Mouse (Mus musculus) gastrocnemius, postnatal 25 days (tissue): Measurements from ENCODE around the gene Eif4h. TPM values are rescaled to one million over a fixed set of nuclear protein-coding genes. Genes with fewer than 3 reads are reported as not detected.
A peak's percentile ranks its signal among the peaks of the same experiment; 100 is the strongest.

Experiments
- DNase-seq: peaks from one replicate; pipeline ENCODE4 v3.0.0; 2022
- long read RNA-seq, 2 experiments: library from polyadenylated mRNA; stranded (forward); transcript quantifications; one replicate each; pipeline ENCODE4 v2.0.0; 2021
- total RNA-seq, 2 experiments: library from RNA; stranded (reverse); gene quantifications; 1 replicate in 1 of 2; 2 replicates in 1 of 2; pipeline ENCODE4 v1.2.3; 2021

Gene Eif4h
- 10 to 100 TPM; 85.7 to 97.7 TPM for total RNA-seq
- long read RNA-seq, experiment 1, transcript Eif4h-201 (6 exons, 2,367 nt), result major isoform, 65 of 117 reads
- long read RNA-seq, experiment 1, transcript Eif4h-205 (7 exons, 2,726 nt), result minor isoform, 17 of 117 reads
- long read RNA-seq, experiment 1, partial matches to known transcripts, result 8 of 117 reads
- long read RNA-seq, experiment 1, other reads (novel, unspliced or antisense), result 27 of 117 reads
- long read RNA-seq, experiment 2, transcript Eif4h-201 (6 exons, 2,367 nt), result major isoform, 108 of 159 reads
- long read RNA-seq, experiment 2, transcript Eif4h-205 (7 exons, 2,726 nt), result minor isoform, 21 of 159 reads
- long read RNA-seq, experiment 2, partial matches to known transcripts, result 9 of 159 reads
- long read RNA-seq, experiment 2, other reads (novel, unspliced or antisense), result 21 of 159 reads

GRCm38 (mm10) chr5:134639269-134639682 lies at the start of gene Eif4h:
Eif4h (minus strand) TSS chr5:134639490.
- peak; percentile 97 for DNase-seq

GRCm38 (mm10) chr5:134688718-134689284 lies 49.5 kb upstream of the Eif4h start:
- DNase-seq, result peak; percentile 100

DNA sequence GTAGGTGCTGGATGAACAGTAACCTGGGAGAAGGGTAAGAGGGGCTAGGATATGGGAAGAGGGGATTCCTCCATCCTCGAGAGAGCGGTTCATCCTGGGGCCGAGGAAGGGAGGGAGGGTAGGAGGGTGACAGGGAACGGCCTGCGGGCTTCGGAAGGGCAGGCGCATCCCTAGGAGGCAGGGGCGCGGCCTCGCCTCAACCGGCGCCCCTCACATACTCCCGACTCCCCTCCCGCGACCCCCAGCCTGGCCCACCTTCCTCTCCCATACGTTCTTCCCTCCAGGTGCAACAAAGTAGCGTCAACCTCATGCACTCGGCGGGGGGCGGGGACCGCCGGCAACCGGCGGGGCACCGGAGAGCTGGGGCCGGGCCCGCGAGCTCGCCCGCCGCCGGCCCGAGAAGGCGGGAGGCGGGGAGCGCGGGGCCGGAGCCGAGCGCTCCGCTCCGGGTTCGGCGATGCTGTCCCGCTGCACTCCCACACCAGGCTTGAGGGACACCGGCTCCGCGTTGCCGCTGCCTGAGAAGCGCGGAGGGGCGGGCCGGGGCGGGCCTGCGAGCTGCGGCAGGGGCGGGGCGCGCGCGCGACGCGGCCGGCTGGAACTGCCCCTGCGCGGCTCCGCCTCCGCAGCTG lies 48.9 kb upstream of the Eif4h start, which contains the start of gene Limk1:
Gene Limk1, minus strand, starts transcription at position 513 of the 632 bp plus-strand sequence.
- DNase-seq, result no peak

DNA sequence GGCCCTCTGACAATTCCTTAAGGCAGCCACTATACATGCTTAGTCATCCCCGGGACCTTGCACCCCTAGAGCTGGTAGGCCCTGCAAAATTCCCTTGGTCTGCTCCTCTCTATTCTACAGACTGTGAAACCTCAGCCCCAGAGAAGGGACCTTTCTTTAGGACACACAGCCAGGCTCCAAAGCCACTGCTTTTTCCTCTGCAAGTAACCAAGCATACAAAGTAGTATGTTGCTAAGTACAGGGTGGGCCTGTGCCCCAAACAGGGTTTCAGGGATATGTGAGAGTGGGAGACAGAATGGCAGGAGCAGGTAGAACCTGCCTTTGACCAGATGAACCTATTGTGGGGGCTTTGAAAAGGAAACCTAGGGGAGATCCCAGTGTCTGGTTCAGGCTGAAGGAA lies 47.9 kb upstream of the Eif4h start:
- DNase-seq, result no peak

DNA sequence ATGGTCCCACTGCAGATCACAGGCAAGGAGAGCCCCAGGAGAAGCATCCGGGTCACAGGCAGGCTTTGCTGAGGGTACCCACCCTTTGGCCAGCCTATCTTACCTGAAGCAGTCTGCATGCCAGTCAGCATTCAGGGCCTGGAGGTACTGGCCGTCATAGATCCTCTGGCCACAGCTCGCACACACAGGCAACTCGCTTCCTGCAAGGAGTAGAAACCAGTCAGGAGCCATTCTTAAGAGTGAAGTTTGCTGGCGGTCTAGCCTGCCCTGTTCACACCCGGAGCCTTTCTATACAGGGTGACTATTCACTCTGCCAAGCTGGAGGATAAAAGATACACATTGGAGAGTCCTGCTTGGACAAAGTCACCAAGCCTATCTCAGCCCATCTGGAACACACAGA lies 47.3 kb upstream of the Eif4h start:
- DNase-seq, result no peak

- no peak for DNase-seq
Measured at GRCm38 (mm10) chr5:134684398-134684797, 45.1 kb upstream of the Eif4h start.

- no peak for DNase-seq
Measured at GRCm38 (mm10) chr5:134683813-134684212, 44.5 kb upstream of the Eif4h start.

GRCm38 (mm10) chr5:134680238-134680637 lies 40.9 kb upstream of the Eif4h start:
- DNase-seq, result no peak

- DNase-seq, result no peak
Measured at GRCm38 (mm10) chr5:134678827-134679546, 39.7 kb upstream of the Eif4h start.

- DNase-seq, result peak; percentile 58
Measured at GRCm38 (mm10) chr5:134678031-134678430, 38.7 kb upstream of the Eif4h start.

GRCm38 (mm10) chr5:134677491-134677890 lies 38.2 kb upstream of the Eif4h start:
- DNase-seq, result no peak

DNA sequence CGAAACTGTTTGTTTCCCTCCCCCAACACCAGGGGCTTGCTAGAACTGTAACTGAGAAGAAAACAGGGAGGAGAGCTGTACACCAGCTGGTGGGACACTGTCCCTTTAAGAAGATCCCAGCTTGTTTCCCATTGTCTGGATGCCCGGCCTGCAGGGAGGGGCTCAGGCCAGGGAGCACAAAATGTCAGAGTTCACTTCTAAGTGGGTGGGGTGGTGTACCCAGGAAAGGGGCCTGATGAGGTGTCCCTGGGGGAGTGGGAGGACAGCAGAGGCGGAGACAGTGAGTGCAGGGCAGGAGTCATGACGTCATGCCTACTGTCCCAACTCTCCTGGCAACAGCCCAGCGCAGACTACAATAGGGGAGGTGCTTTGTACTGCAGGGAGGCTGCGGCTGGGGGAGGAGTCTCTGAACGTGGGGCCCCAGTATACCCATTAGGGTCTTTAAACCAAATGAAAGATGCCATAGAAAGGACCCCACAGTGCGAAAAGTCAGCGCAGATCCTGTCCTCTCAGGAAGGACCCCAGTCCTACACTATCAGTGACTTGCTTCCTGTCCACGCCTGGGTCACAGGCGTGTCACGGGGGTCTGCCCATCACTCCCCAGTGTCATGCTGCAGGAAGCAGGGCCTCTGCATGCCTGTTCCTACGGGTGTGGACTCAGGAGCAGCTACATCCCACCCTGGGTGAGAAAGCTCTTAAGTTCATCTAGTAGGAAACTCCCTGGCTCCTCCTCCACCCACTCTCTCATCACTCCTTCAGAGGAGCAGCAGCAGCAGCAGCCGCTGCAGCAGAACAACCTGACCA lies 36.9 kb upstream of the Eif4h start:
- peak; percentile 83 for DNase-seq

DNA sequence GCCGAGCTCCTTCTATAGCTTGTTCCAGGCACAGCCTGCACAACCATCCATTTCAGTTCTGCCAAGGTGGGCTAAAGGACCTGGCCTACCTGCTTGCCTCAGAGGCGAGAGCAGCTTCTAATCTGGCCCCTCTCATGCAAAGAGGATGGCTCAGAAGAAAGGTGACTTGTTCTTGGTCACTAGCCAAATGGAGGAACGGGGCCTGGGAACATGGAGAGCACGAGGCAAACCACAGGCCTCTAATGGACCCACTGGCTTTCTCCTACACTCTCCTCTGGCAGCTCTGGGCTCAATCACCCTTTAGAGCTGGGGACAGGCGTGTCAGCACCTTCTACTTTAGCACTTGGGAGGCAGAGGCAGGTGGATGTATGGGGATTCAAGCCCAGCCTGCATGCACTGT lies 35.7 kb upstream of the Eif4h start:
- no peak for DNase-seq

DNA sequence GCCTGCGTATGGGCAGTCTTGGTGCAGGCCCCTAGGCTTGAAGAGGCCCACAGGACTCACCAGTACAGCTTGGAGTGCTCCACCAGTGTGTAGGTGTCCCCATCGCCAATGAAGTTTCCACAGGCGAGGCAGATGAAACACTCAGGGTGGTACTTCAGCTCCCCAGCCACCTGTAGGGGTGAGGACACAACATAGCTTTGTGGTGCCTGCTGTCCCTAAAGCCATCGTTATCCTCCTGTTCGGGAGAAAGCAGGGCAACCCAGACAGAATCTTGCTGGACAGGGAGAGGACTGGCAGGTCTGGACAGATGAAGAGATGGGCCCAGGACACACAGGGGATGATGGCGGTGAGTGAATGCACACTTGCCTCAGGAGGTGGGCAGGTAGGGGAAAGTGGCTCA lies 33.3 kb upstream of the Eif4h start:
- DNase-seq, result no peak

GRCm38 (mm10) chr5:134672198-134672516 lies 32.9 kb upstream of the Eif4h start:
- no peak for DNase-seq

GRCm38 (mm10) chr5:134671335-134672197 lies 32.3 kb upstream of the Eif4h start:
- DNase-seq, result no peak

- no peak for DNase-seq
Measured at GRCm38 (mm10) chr5:134669001-134669708, 29.9 kb upstream of the Eif4h start.

GRCm38 (mm10) chr5:134668495-134668894 lies 29.2 kb upstream of the Eif4h start:
- DNase-seq, result no peak

- DNase-seq, result no peak
Measured at GRCm38 (mm10) chr5:134656708-134657107, 17.4 kb upstream of the Eif4h start.

DNA sequence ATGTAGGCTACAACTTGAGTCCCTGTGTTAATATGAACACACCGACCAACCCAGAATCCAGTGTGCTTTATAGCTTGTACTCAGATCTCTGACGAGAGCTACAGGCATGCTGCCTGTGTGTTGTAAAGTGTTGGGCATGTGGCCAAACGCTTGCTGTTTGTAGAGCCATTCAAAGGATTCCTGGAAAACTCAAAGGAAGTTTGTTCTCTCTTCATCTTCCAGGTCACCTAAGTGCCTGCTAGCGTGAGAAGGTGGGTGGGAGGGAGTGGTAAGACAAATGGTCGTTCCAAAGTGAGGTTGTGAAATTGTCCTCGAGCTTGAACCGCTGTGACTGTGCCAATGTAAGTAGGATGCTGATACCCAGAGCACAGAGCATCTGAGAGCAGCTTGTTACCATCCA lies 12.7 kb upstream of the Eif4h start:
- DNase-seq, result no peak
